ENCODE assay signal across 9 mouse cellular contexts in the genomic region with DNA sequence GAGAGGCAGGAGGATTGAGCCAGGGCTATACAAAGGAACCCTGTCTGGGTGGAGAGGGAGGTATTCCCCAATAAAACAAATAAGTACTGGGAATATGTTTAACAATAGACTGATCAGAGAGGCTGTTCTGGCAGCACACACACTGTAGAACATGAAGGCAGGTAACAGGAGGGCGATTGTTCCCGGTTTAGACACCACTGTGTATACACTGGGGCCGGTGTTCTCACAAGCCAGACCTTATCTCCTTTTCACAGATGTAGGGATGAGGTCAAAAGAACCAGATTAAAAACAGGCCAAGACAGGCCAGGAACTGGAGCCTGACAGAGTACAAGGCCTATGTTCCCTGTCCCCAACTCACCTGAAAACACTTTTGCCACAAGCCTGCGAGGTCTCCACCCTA. TPM values are rescaled to one million over a fixed set of nuclear protein-coding genes. Genes with fewer than 3 reads are reported as not detected.
DNase-seq lines count a peak whose midpoint lies in the region; ATAC-seq and TF ChIP-seq lines count a peak whose summit lies in the region.
"Had no signal": no experiment of that assay in that cellular context is flagged by ENCODE, and none has a peak within 500 bp of the region (broad histone marks: within the 10 kb centered on the region; RNA-seq: fewer than 3 reads in every experiment).

No protein-coding gene starts in this region.

- no peak overlapping the region for H3K27ac ChIP-seq in kidney, embryonic 15.5 days
- peak overlapping the region; percentile 46 for H3K27ac ChIP-seq in bone marrow, adult 2 months (ENCODE audit: control insufficient read depth, insufficient read depth, low read depth, low read length, poor library complexity)
- peak overlapping the region; percentile 83; the same call in 1 of the 2 replicates for H3K27ac ChIP-seq in forebrain, postnatal 0 days (ENCODE audit: low read depth, low read length)
- peak overlapping the region; percentile 49; the same call in 1 of the 2 replicates for H3K27ac ChIP-seq in midbrain, embryonic 12.5 days (replicated peaks)

- no peak for TF ChIP-seq CTCF in bone marrow, adult 2 months (IDR thresholded peaks at IDR 0.05; ENCODE audit: control insufficient read depth, insufficient read depth, low read length)
- no peak for TF ChIP-seq CTCF in forebrain, postnatal 0 days (IDR thresholded peaks at IDR 0.05; ENCODE audit: low read depth)

- peak; percentile 19; the same call in 1 of the 2 replicates for ATAC-seq in kidney, embryonic 15.5 days (replicated peaks; ENCODE audit: low FRiP score)
- ATAC-seq in forebrain, postnatal 0 days: no peak
- no peak for ATAC-seq in midbrain, embryonic 12.5 days (ENCODE audit: low FRiP score, low read depth)

- WGBS in kidney, embryonic 15.5 days: 41% methylated on average over 4 of the region's 4 CpGs
- WGBS in bone marrow, adult 2 months: 32% methylated on average over 4 of the region's 4 CpGs
- 35% methylated on average over 4 of the region's 4 CpGs for WGBS in forebrain, postnatal 0 days
- WGBS in midbrain, embryonic 12.5 days: 39% methylated on average over 4 of the region's 4 CpGs

- H3K36me3 ChIP-seq in kidney, embryonic 15.5 days: no peaks in the 10 kb centered on the region
- H3K36me3 ChIP-seq in forebrain, postnatal 0 days (ENCODE audit: insufficient read depth): no peaks in the 10 kb centered on the region; the same call in 1 of the 2 replicates
- no peaks in the 10 kb centered on the region for H3K36me3 ChIP-seq in midbrain, embryonic 12.5 days

- H3K4me1 ChIP-seq in kidney, embryonic 15.5 days: peaks cover 58% of the 10 kb centered on the region
- peaks cover 20% of the 10 kb centered on the region for H3K4me1 ChIP-seq in bone marrow, adult 2 months (ENCODE audit: control insufficient read depth, insufficient read depth, low read length)
- peaks cover 27% of the 10 kb centered on the region for H3K4me1 ChIP-seq in forebrain, postnatal 0 days (ENCODE audit: insufficient read depth)
- peaks cover 44% of the 10 kb centered on the region for H3K4me1 ChIP-seq in midbrain, embryonic 12.5 days

- H3K9me3 ChIP-seq in kidney, embryonic 15.5 days (replicated peaks): no peaks in the 10 kb centered on the region
- H3K9me3 ChIP-seq in forebrain, postnatal 0 days (ENCODE audit: low read length): no peaks in the 10 kb centered on the region
- no peaks in the 10 kb centered on the region for H3K9me3 ChIP-seq in midbrain, embryonic 12.5 days

- no peak for DNase-seq in kidney, postnatal 10 days
- no peak for DNase-seq in forebrain, postnatal 0 days
- no peak for DNase-seq in thymus, postnatal 10 days (ENCODE audit: low spot score in 2 of 2)
- no peak for DNase-seq in adipocyte (ENCODE audit: low spot score)
- DNase-seq in cerebellum, postnatal 10 days: no peak
- DNase-seq: cerebellum, postnatal 36 days had no signal

- peak overlapping the region; percentile 54 for H3K4me2 ChIP-seq in kidney, embryonic 15.5 days
- no peak overlapping the region for H3K4me2 ChIP-seq in forebrain, postnatal 0 days (ENCODE audit: low read depth)
- peak overlapping the region; percentile 50; the same call in 1 of the 2 replicates for H3K4me2 ChIP-seq in midbrain, embryonic 12.5 days (replicated peaks)

- H3K4me3 ChIP-seq in kidney, embryonic 15.5 days (replicated peaks): no peak overlapping the region
- H3K4me3 ChIP-seq in bone marrow, adult 2 months (replicated peaks; ENCODE audit: control insufficient read depth, low read depth, low read length): no peak overlapping the region
- no peak overlapping the region for H3K4me3 ChIP-seq in forebrain, postnatal 0 days (ENCODE audit: low read depth, low read length)
- H3K4me3 ChIP-seq in midbrain, embryonic 12.5 days: no peak overlapping the region

- H3K27me3 ChIP-seq in kidney, embryonic 15.5 days: no peaks in the 10 kb centered on the region
- no peaks in the 10 kb centered on the region for H3K27me3 ChIP-seq in forebrain, postnatal 0 days (ENCODE audit: insufficient read depth, low read length)
- H3K27me3 ChIP-seq in midbrain, embryonic 12.5 days: no peaks in the 10 kb centered on the region

- no peak overlapping the region for H3K9ac ChIP-seq in kidney, embryonic 15.5 days
- H3K9ac ChIP-seq in forebrain, postnatal 0 days: no peak overlapping the region
- H3K9ac ChIP-seq in midbrain, embryonic 12.5 days (replicated peaks): no peak overlapping the region

- TF ChIP-seq POLR2A in bone marrow, adult 2 months (IDR thresholded peaks at IDR 0.05; ENCODE audit: borderline replicate concordance, control insufficient read depth, low read depth, low read length): no peak

RNA-seq across cellular contexts. Expression of a gene that starts 13.8 kb away (rescaled TPM):
- 82.7 and 87.5 TPM in 2 replicates for polyA plus RNA-seq in kidney, embryonic 15.5 days (2015; fragmentation: Nextera tagmentation; extraction: Ambion mirVana)
- 25.8 and 42.3 TPM in 2 replicates for polyA plus RNA-seq in bone marrow, adult 2 months (2011; ENCODE audit: insufficient read depth, insufficient read length, low replicate concordance, missing spikeins)
- total RNA-seq in forebrain, postnatal 0 days (2014; rRNA removed): 80.7 and 82.2 TPM in 2 replicates
- polyA plus RNA-seq in forebrain, postnatal 0 days (2015; fragmentation: Nextera tagmentation; extraction: Ambion mirVana): 48.2 and 59.3 TPM in 2 replicates
- polyA plus RNA-seq in midbrain, embryonic 12.5 days (2016; fragmentation: Nextera tagmentation; extraction: Ambion mirVana): 107 and 110 TPM in 2 replicates

RNA-seq across cellular contexts. Expression of a gene that starts 36.9 kb away (rescaled TPM):
- polyA plus RNA-seq in kidney, embryonic 15.5 days (2015; fragmentation: Nextera tagmentation; extraction: Ambion mirVana): 98.1 and 106 TPM in 2 replicates
- 26.4 and 29.7 TPM in 2 replicates for polyA plus RNA-seq in bone marrow, adult 2 months (2011; ENCODE audit: insufficient read depth, insufficient read length, low replicate concordance, missing spikeins)
- 55.2 and 60.4 TPM in 2 replicates for total RNA-seq in forebrain, postnatal 0 days (2014; rRNA removed)
- 70.0 and 76.7 TPM in 2 replicates for polyA plus RNA-seq in forebrain, postnatal 0 days (2015; fragmentation: Nextera tagmentation; extraction: Ambion mirVana)
- polyA plus RNA-seq in midbrain, embryonic 12.5 days (2016; fragmentation: Nextera tagmentation; extraction: Ambion mirVana): 72.7 and 80.1 TPM in 2 replicates
